Mouse (Mus musculus): ENCODE measurements around the gene Gm28870. TPM values are rescaled to one million over a fixed set of nuclear protein-coding genes. Genes with fewer than 3 reads are reported as not detected.
"Not testable (repeated sequence)": the region's sequence is repeated elsewhere in the genome, so short reads cannot be mapped to it uniquely, and the experiment has no call there.

The Gm28870 gene
- not detected in 2 replicates for total RNA-seq (2021)
- long read RNA-seq, experiment 1: 0 reads
- long read RNA-seq, experiment 2: 0 reads

DNA sequence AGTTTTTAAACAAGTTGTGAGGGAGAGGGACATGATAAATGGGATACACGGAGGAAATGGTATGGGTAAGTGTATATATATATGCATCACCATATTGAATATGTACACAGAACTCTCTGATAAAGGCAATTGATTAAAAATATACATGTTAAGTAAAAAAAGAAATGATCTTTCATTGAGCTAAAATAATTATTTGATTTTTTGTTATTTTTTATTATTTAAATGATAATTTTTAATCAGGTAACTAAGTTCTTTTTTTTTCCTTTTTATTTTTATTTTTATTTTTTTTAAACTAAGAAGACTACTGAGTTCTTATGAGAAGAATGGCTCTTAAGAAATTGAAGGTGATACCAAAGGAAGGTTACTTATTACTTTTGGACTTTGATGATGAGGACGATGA lies at the start of gene Gm28870:
Gene Gm28870 (plus strand): TSS at position 301 of the 400 bp plus-strand sequence.
- not testable (repeated sequence) for DNase-seq
